Mouse (Mus musculus) skeletal muscle tissue, adult 2 months (tissue): Measurements from ENCODE around the gene Aif1.

Source experiments
- DNase-seq: peaks from one replicate; pipeline ENCODE4 v3.0.0-alpha.2; 2012; ENCODE audit warnings: low read depth, low spot score

Gene Aif1

GRCm38 (mm10) chr17:35175968-35176367 is at the start of gene Aif1:
Gene Aif1 (minus strand): TSS chr17:35176068.
- no peak for DNase-seq

- DNase-seq: no peak
Observed at GRCm38 (mm10) chr17:35225456-35225855, 49.6 kb upstream of the Aif1 start.

GRCm38 (mm10) chr17:35224641-35225040 is 48.8 kb upstream of the Aif1 start:
- no peak for DNase-seq

- no peak for DNase-seq
Observed at GRCm38 (mm10) chr17:35222299-35222698, 46.4 kb upstream of the Aif1 start.

- DNase-seq: no peak
Observed at GRCm38 (mm10) chr17:35220156-35220952, 44.5 kb upstream of the Aif1 start, which contains the start of gene Gm16181. Gene Gm16181 (plus strand): TSS chr17:35220834.

- no peak for DNase-seq
Observed at GRCm38 (mm10) chr17:35219601-35220041, 43.8 kb upstream of the Aif1 start.

GRCm38 (mm10) chr17:35218516-35219193 is 42.8 kb upstream of the Aif1 start:
- DNase-seq: no peak

- no peak for DNase-seq
Observed at GRCm38 (mm10) chr17:35213071-35213470, 37.2 kb upstream of the Aif1 start.

GRCm38 (mm10) chr17:35210593-35210992 is 34.7 kb upstream of the Aif1 start:
- no peak for DNase-seq

- no peak for DNase-seq
Observed at GRCm38 (mm10) chr17:35209785-35210535, 34.1 kb upstream of the Aif1 start.

- no peak for DNase-seq
Observed at GRCm38 (mm10) chr17:35205380-35205769, 29.5 kb upstream of the Aif1 start.

GRCm38 (mm10) chr17:35204494-35205379 is 28.9 kb upstream of the Aif1 start, which contains the start of gene Lta:
Gene Lta (minus strand): TSS chr17:35205351.
- DNase-seq: no peak

GRCm38 (mm10) chr17:35202442-35202841 is 26.6 kb upstream of the Aif1 start:
- DNase-seq: no peak

- DNase-seq: peak; percentile 63
Observed at GRCm38 (mm10) chr17:35201787-35202186, 25.9 kb upstream of the Aif1 start, which contains the start of gene Tnf. Gene Tnf (minus strand): TSS chr17:35202007.

- DNase-seq: no peak
Observed at GRCm38 (mm10) chr17:35201128-35201527, 25.3 kb upstream of the Aif1 start.

GRCm38 (mm10) chr17:35200398-35200797 is 24.5 kb upstream of the Aif1 start:
- peak; percentile 43 for DNase-seq

GRCm38 (mm10) chr17:35198946-35199345 is 23.1 kb upstream of the Aif1 start:
- no peak for DNase-seq

GRCm38 (mm10) chr17:35198029-35198428 is 22.2 kb upstream of the Aif1 start:
- no peak for DNase-seq

- no peak for DNase-seq
Observed at GRCm38 (mm10) chr17:35197126-35197525, 21.3 kb upstream of the Aif1 start.

- no peak for DNase-seq
Observed at GRCm38 (mm10) chr17:35196321-35196641, 20.4 kb upstream of the Aif1 start.
